In genomic region chr1:75365510-75366137, GRCm38 (mm10) we compare ENCODE assay signal across 21 mouse cellular contexts. TPM values are rescaled to one million over a fixed set of nuclear protein-coding genes. Genes with fewer than 3 reads are reported as not detected.
DNase-seq lines count a peak whose midpoint lies in the region; ATAC-seq and TF ChIP-seq lines count a peak whose summit lies in the region.
"Had no signal": no experiment of that assay in that cellular context is flagged by ENCODE, and none has a peak within 500 bp of the region (broad histone marks: within the 10 kb centered on the region; RNA-seq: fewer than 3 reads in every experiment).

No protein-coding gene starts in this region.

- no peaks in the 10 kb centered on the region for H3K9me3 ChIP-seq in forebrain, embryonic 16.5 days (ENCODE audit: control insufficient read depth, low read length)
- H3K9me3 ChIP-seq in forebrain, embryonic 12.5 days: no peaks in the 10 kb centered on the region
- no peaks in the 10 kb centered on the region for H3K9me3 ChIP-seq in liver, postnatal 0 days (ENCODE audit: low read length)
- H3K9me3 ChIP-seq: embryonic facial prominence, embryonic 12.5 days; midbrain, embryonic 12.5 days had no signal

- 22% methylated on average over 14 of the region's 14 CpGs for WGBS in forebrain, embryonic 16.5 days
- WGBS in forebrain, embryonic 12.5 days: 80% methylated on average over 14 of the region's 14 CpGs
- WGBS in liver, postnatal 0 days (ENCODE audit: insufficient replicate concordance): 74% methylated on average over 14 of the region's 14 CpGs

- TF ChIP-seq CTCF in liver, postnatal 0 days (IDR thresholded peaks at IDR 0.05; ENCODE audit: low read depth): no peak

- no peak overlapping the region for H3K9ac ChIP-seq in forebrain, embryonic 16.5 days (replicated peaks; ENCODE audit: low read depth, low read length)
- H3K9ac ChIP-seq in forebrain, embryonic 12.5 days: no peak overlapping the region
- H3K9ac ChIP-seq in liver, postnatal 0 days (replicated peaks): no peak overlapping the region
- H3K9ac ChIP-seq: embryonic facial prominence, embryonic 12.5 days; hindbrain, embryonic 14.5 days; midbrain, embryonic 12.5 days had no signal

- TF ChIP-seq EP300 in liver, postnatal 0 days (IDR thresholded peaks at IDR 0.05; ENCODE audit: low read depth): no peak

- peaks cover 12% of the 10 kb centered on the region for H3K4me1 ChIP-seq in forebrain, embryonic 16.5 days (replicated peaks; ENCODE audit: control insufficient read depth, insufficient read depth, low read length)
- peaks cover 10% of the 10 kb centered on the region for H3K4me1 ChIP-seq in forebrain, embryonic 12.5 days
- peaks cover 11% of the 10 kb centered on the region for H3K4me1 ChIP-seq in liver, postnatal 0 days (ENCODE audit: insufficient read depth)
- H3K4me1 ChIP-seq: embryonic facial prominence, embryonic 12.5 days had no signal

- H3K27ac ChIP-seq in forebrain, embryonic 16.5 days (ENCODE audit: low read length): 0 out of 2 replicates have a peak overlapping the region, but pooled peaks have one; percentile 37
- H3K27ac ChIP-seq in forebrain, embryonic 12.5 days: no peak overlapping the region
- H3K27ac ChIP-seq in liver, postnatal 0 days (ENCODE audit: low read depth): no peak overlapping the region
- H3K27ac ChIP-seq: embryonic facial prominence, embryonic 12.5 days; hindbrain, embryonic 14.5 days; left cerebral cortex, adult 2 months; midbrain, embryonic 12.5 days; stomach, postnatal 0 days had no signal

- H3K36me3 ChIP-seq in forebrain, embryonic 16.5 days (ENCODE audit: control insufficient read depth, insufficient read depth): no peaks in the 10 kb centered on the region
- H3K36me3 ChIP-seq in forebrain, embryonic 12.5 days (replicated peaks): no peaks in the 10 kb centered on the region
- no peaks in the 10 kb centered on the region for H3K36me3 ChIP-seq in liver, postnatal 0 days (replicated peaks; ENCODE audit: insufficient read depth, low read length)
- H3K36me3 ChIP-seq: embryonic facial prominence, embryonic 12.5 days; midbrain, embryonic 12.5 days had no signal

- peak; percentile 50 for DNase-seq in testis, postnatal 10 days (ENCODE audit: low spot score)
- DNase-seq in testis, postnatal 14 days (ENCODE audit: low spot score): no peak
- peak; percentile 78 for DNase-seq in cerebellum, adult 9-11 months
- DNase-seq in liver, postnatal 0 days: no peak
- DNase-seq in MN1 (ENCODE audit: low spot score): no peak
- DNase-seq: adrenal gland, postnatal 10 days; heart, postnatal 36 days; kidney, adult 8-10 months; kidney, postnatal 14 days; layer of hippocampus, adult 9-11 months; left cerebral cortex, postnatal 4 days; liver; lung, postnatal 10 days; thymus, postnatal 14 days had no signal

- no peak overlapping the region for H3K4me3 ChIP-seq in forebrain, embryonic 16.5 days (replicated peaks; ENCODE audit: low read length)
- no peak overlapping the region for H3K4me3 ChIP-seq in forebrain, embryonic 12.5 days (replicated peaks)
- no peak overlapping the region for H3K4me3 ChIP-seq in liver, postnatal 0 days (ENCODE audit: low read depth, low read length)
- H3K4me3 ChIP-seq: embryonic facial prominence, embryonic 12.5 days; left cerebral cortex, adult 2 months; midbrain, embryonic 12.5 days had no signal

- no peak overlapping the region for H3K4me2 ChIP-seq in forebrain, embryonic 16.5 days (ENCODE audit: low read length)
- H3K4me2 ChIP-seq in forebrain, embryonic 12.5 days: no peak overlapping the region
- no peak overlapping the region for H3K4me2 ChIP-seq in liver, postnatal 0 days (ENCODE audit: low read depth, low read length)
- H3K4me2 ChIP-seq: embryonic facial prominence, embryonic 12.5 days; hindbrain, embryonic 14.5 days; midbrain, embryonic 12.5 days had no signal

- peak; percentile 54; the same call in 1 of the 2 replicates for ATAC-seq in forebrain, embryonic 16.5 days
- no peak for ATAC-seq in forebrain, embryonic 12.5 days (ENCODE audit: low FRiP score)
- no peak for ATAC-seq in liver, postnatal 0 days

- peaks cover 18% of the 10 kb centered on the region for H3K27me3 ChIP-seq in forebrain, embryonic 16.5 days (replicated peaks; ENCODE audit: control insufficient read depth, insufficient read depth, low read length)
- H3K27me3 ChIP-seq in forebrain, embryonic 12.5 days: peaks cover 55% of the 10 kb centered on the region
- peaks cover 6% of the 10 kb centered on the region for H3K27me3 ChIP-seq in liver, postnatal 0 days (ENCODE audit: insufficient read depth, low read length)

RNA-seq across cellular contexts. Expression of gene Des, which starts 5.5 kb away (rescaled TPM):
- polyA plus RNA-seq in forebrain, embryonic 16.5 days (2015; fragmentation: Nextera tagmentation; extraction: Ambion mirVana): 1.2 and 1.5 TPM in 2 replicates
- 0.74 and 0.78 TPM in 2 replicates for polyA plus RNA-seq in forebrain, embryonic 12.5 days (2016; fragmentation: Nextera tagmentation; extraction: Ambion mirVana)
- 4.0 and 14.2 TPM in 2 replicates for polyA plus RNA-seq in liver, postnatal 0 days (2015; fragmentation: Nextera tagmentation; extraction: Ambion mirVana)

RNA-seq across cellular contexts. Expression of gene Speg, which starts 9.5 kb away (rescaled TPM):
- 10.7 and 12.9 TPM in 2 replicates for polyA plus RNA-seq in forebrain, embryonic 16.5 days (2015; fragmentation: Nextera tagmentation; extraction: Ambion mirVana)
- polyA plus RNA-seq in forebrain, embryonic 12.5 days (2016; fragmentation: Nextera tagmentation; extraction: Ambion mirVana): 10.0 and 11.3 TPM in 2 replicates
- polyA plus RNA-seq in liver, postnatal 0 days (2015; fragmentation: Nextera tagmentation; extraction: Ambion mirVana): 3.4 and 3.5 TPM in 2 replicates

RNA-seq across cellular contexts. Expression of gene Dnpep, which starts 47.8 kb away (rescaled TPM):
- polyA plus RNA-seq in forebrain, embryonic 16.5 days (2015; fragmentation: Nextera tagmentation; extraction: Ambion mirVana): 146 and 150 TPM in 2 replicates
- 137 and 140 TPM in 2 replicates for polyA plus RNA-seq in forebrain, embryonic 12.5 days (2016; fragmentation: Nextera tagmentation; extraction: Ambion mirVana)
- polyA plus RNA-seq in liver, postnatal 0 days (2015; fragmentation: Nextera tagmentation; extraction: Ambion mirVana): 50.5 and 52.8 TPM in 2 replicates

Comparison
In these comparisons a context has a peak if more than half of its experiments do, and no peak if none do; other contexts are left out.
1. DNase-seq: peak in testis, postnatal 10 days (single experiment) and cerebellum, adult 9-11 months (single experiment); none in testis, postnatal 14 days (single experiment), liver, postnatal 0 days (single experiment) and MN1 (single experiment).